Mouse (Mus musculus): ENCODE data around the gene Pm20d1. TPM values are rescaled to one million over a fixed set of nuclear protein-coding genes. Genes with fewer than 3 reads are reported as not detected.

The Pm20d1 gene
- polyA plus RNA-seq, 1 experiment from 2014 or later: 0.41 TPM

- 81% methylated on average over 3 of the region's 3 CpGs for WGBS
- H3K4me1 ChIP-seq (replicated peaks): 0 out of 2 replicates have a peak, but pooled peaks cover 2% of the 10 kb centered on the region
- H3K9ac ChIP-seq: no peak overlapping the region
- no peaks in the 10 kb centered on the region for H3K9me3 ChIP-seq
- no peak overlapping the region for H3K4me2 ChIP-seq
- no peaks in the 10 kb centered on the region for H3K36me3 ChIP-seq
- no peak overlapping the region for H3K27ac ChIP-seq (replicated peaks)
- no peak overlapping the region for H3K4me3 ChIP-seq
- no peaks in the 10 kb centered on the region for H3K27me3 ChIP-seq
- no peak for ATAC-seq (ENCODE audit: low FRiP score, low read depth)
These were observed 36.8 kb upstream of the Pm20d1 start for GRCm38 (mm10) chr1:131760428-131760820.

- no peak overlapping the region for H3K4me2 ChIP-seq
- H3K9me3 ChIP-seq: no peaks in the 10 kb centered on the region
- no peaks in the 10 kb centered on the region for H3K27me3 ChIP-seq
- WGBS: 89% methylated on average over 13 of the region's 13 CpGs
- no peak for ATAC-seq (ENCODE audit: low FRiP score, low read depth)
- 0 out of 2 replicates have a peak, but pooled peaks cover 3% of the 10 kb centered on the region for H3K4me1 ChIP-seq (replicated peaks)
- no peak overlapping the region for H3K9ac ChIP-seq
- H3K27ac ChIP-seq (replicated peaks): no peak overlapping the region
- no peaks in the 10 kb centered on the region for H3K36me3 ChIP-seq
- H3K4me3 ChIP-seq: no peak overlapping the region
These were observed 35.9 kb upstream of the Pm20d1 start for GRCm38 (mm10) chr1:131761079-131761831.

- Histone ChIP-seq H3K4me2 (no peak overlapping the region), H3K27ac (replicated peaks) (no peak overlapping the region), H3K9me3 (no peaks in the 10 kb centered on the region), H3K36me3 (no peaks in the 10 kb centered on the region), H3K9ac (no peak overlapping the region), H3K27me3 (no peaks in the 10 kb centered on the region), H3K4me1 (replicated peaks) (0 out of 2 replicates have a peak, but pooled peaks cover 3% of the 10 kb centered on the region), H3K4me3 (no peak overlapping the region)
- no peak for ATAC-seq (ENCODE audit: low FRiP score, low read depth)
- 57% methylated on average over 9 of the region's 9 CpGs for WGBS
These were observed 33.5 kb upstream of the Pm20d1 start for GRCm38 (mm10) chr1:131763683-131764082.

GRCm38 (mm10) chr1:131764581-131765338, 32.4 kb upstream of the Pm20d1 start:
- ATAC-seq (ENCODE audit: low FRiP score, low read depth): no peak
- Histone ChIP-seq H3K4me2 (no peak overlapping the region), H3K4me3 (no peak overlapping the region), H3K9ac (no peak overlapping the region), H3K4me1 (replicated peaks) (0 out of 2 replicates have a peak, but pooled peaks cover 3% of the 10 kb centered on the region), H3K27ac (replicated peaks) (no peak overlapping the region), H3K36me3 (no peaks in the 10 kb centered on the region), H3K9me3 (no peaks in the 10 kb centered on the region), H3K27me3 (no peaks in the 10 kb centered on the region)
- 65% methylated on average over 8 of the region's 8 CpGs for WGBS

- Histone ChIP-seq H3K4me2 (0 out of 2 replicates have a peak overlapping the region, but pooled peaks have one; percentile 10), H3K9ac (no peak overlapping the region)
- 10% methylated on average over 11 of the region's 11 CpGs for WGBS
These were observed 31.7 kb upstream of the Pm20d1 start for GRCm38 (mm10) chr1:131765357-131766001.

GRCm38 (mm10) chr1:131769296-131769695, 27.9 kb upstream of the Pm20d1 start:
- no peak overlapping the region for H3K4me2 ChIP-seq
- H3K36me3 ChIP-seq: no peaks in the 10 kb centered on the region
- 77% methylated on average over 3 of the region's 3 CpGs for WGBS

More at GRCm38 (mm10) chr1:131765357-131766001, 31.7 kb upstream of the Pm20d1 start:
- no peaks in the 10 kb centered on the region for H3K9me3 ChIP-seq
- H3K27me3 ChIP-seq: no peaks in the 10 kb centered on the region
- ATAC-seq (ENCODE audit: low FRiP score, low read depth): peak; percentile 47; the same call in 1 of the 2 replicates
- H3K4me3 ChIP-seq: no peak overlapping the region
- no peak overlapping the region for H3K27ac ChIP-seq (replicated peaks)
- no peaks in the 10 kb centered on the region for H3K36me3 ChIP-seq
- 0 out of 2 replicates have a peak, but pooled peaks cover 4% of the 10 kb centered on the region for H3K4me1 ChIP-seq (replicated peaks)

GRCm38 (mm10) chr1:131770656-131771055, 26.5 kb upstream of the Pm20d1 start:
- no peak overlapping the region for H3K4me3 ChIP-seq
- no peaks in the 10 kb centered on the region for H3K9me3 ChIP-seq
- WGBS: 37% methylated on average over 4 of the region's 4 CpGs
- no peaks in the 10 kb centered on the region for H3K27me3 ChIP-seq
- no peaks in the 10 kb centered on the region for H3K36me3 ChIP-seq
- no peak overlapping the region for H3K9ac ChIP-seq
- ATAC-seq (ENCODE audit: low FRiP score, low read depth): no peak
- no peak overlapping the region for H3K4me2 ChIP-seq
- 0 out of 2 replicates have a peak, but pooled peaks cover 7% of the 10 kb centered on the region for H3K4me1 ChIP-seq (replicated peaks)
- H3K27ac ChIP-seq (replicated peaks): peak overlapping the region; percentile 50; the same call in 1 of the 2 replicates

More at GRCm38 (mm10) chr1:131769296-131769695, 27.9 kb upstream of the Pm20d1 start:
- Histone ChIP-seq H3K4me3 (no peak overlapping the region), H3K9ac (no peak overlapping the region), H3K27me3 (no peaks in the 10 kb centered on the region), H3K27ac (replicated peaks) (no peak overlapping the region), H3K9me3 (no peaks in the 10 kb centered on the region), H3K4me1 (replicated peaks) (0 out of 2 replicates have a peak, but pooled peaks cover 11% of the 10 kb centered on the region)
- no peak for ATAC-seq (ENCODE audit: low FRiP score, low read depth)

GRCm38 (mm10) chr1:131771440-131771839, 25.7 kb upstream of the Pm20d1 start:
- no peaks in the 10 kb centered on the region for H3K36me3 ChIP-seq
- ATAC-seq (ENCODE audit: low FRiP score, low read depth): no peak
- no peak overlapping the region for H3K27ac ChIP-seq (replicated peaks)
- H3K4me3 ChIP-seq: no peak overlapping the region
- no peak overlapping the region for H3K9ac ChIP-seq
- no peaks in the 10 kb centered on the region for H3K27me3 ChIP-seq
- H3K9me3 ChIP-seq: no peaks in the 10 kb centered on the region
- H3K4me1 ChIP-seq (replicated peaks): 0 out of 2 replicates have a peak, but pooled peaks cover 7% of the 10 kb centered on the region
- H3K4me2 ChIP-seq: no peak overlapping the region

GRCm38 (mm10) chr1:131794591-131794990, 2.6 kb upstream of the Pm20d1 start:
- no peaks in the 10 kb centered on the region for H3K36me3 ChIP-seq
- no peak overlapping the region for H3K4me3 ChIP-seq
- no peak overlapping the region for H3K27ac ChIP-seq (replicated peaks)
- no peaks in the 10 kb centered on the region for H3K9me3 ChIP-seq
- H3K4me1 ChIP-seq (replicated peaks): no peaks in the 10 kb centered on the region; the same call in 1 of the 2 replicates
- 21% methylated on average over 3 of the region's 3 CpGs for WGBS
- H3K9ac ChIP-seq: no peak overlapping the region
- no peak overlapping the region for H3K4me2 ChIP-seq
- no peaks in the 10 kb centered on the region for H3K27me3 ChIP-seq
- ATAC-seq (ENCODE audit: low FRiP score, low read depth): no peak

GRCm38 (mm10) chr1:131795171-131795570, 2.0 kb upstream of the Pm20d1 start:
- Histone ChIP-seq H3K27me3 (no peaks in the 10 kb centered on the region), H3K4me3 (no peak overlapping the region), H3K4me1 (replicated peaks) (no peaks in the 10 kb centered on the region; the same call in 1 of the 2 replicates), H3K4me2 (no peak overlapping the region), H3K27ac (replicated peaks) (no peak overlapping the region), H3K9ac (no peak overlapping the region), H3K36me3 (no peaks in the 10 kb centered on the region), H3K9me3 (no peaks in the 10 kb centered on the region)
- ATAC-seq (ENCODE audit: low FRiP score, low read depth): no peak
- WGBS: 91% methylated on average over 3 of the region's 3 CpGs

- no peaks in the 10 kb centered on the region for H3K36me3 ChIP-seq
- no peak overlapping the region for H3K27ac ChIP-seq (replicated peaks)
- no peak for ATAC-seq (ENCODE audit: low FRiP score, low read depth)
- H3K4me2 ChIP-seq: no peak overlapping the region
- no peaks in the 10 kb centered on the region; the same call in 1 of the 2 replicates for H3K4me1 ChIP-seq (replicated peaks)
- no peak overlapping the region for H3K4me3 ChIP-seq
- no peak overlapping the region for H3K9ac ChIP-seq
- H3K27me3 ChIP-seq: no peaks in the 10 kb centered on the region
- no peaks in the 10 kb centered on the region for H3K9me3 ChIP-seq
- WGBS: 65% methylated on average over 1 of the region's 1 CpGs
These were observed 2.8 kb downstream of the Pm20d1 start for GRCm38 (mm10) chr1:131800001-131800400.
